Mouse (Mus musculus): ENCODE measurements around the gene Slc13a5. TPM values are rescaled to one million over a fixed set of nuclear protein-coding genes. Genes with fewer than 3 reads are reported as not detected.

Gene Slc13a5
- total RNA-seq, 2 experiments from 2014 or later, result not detected

DNA sequence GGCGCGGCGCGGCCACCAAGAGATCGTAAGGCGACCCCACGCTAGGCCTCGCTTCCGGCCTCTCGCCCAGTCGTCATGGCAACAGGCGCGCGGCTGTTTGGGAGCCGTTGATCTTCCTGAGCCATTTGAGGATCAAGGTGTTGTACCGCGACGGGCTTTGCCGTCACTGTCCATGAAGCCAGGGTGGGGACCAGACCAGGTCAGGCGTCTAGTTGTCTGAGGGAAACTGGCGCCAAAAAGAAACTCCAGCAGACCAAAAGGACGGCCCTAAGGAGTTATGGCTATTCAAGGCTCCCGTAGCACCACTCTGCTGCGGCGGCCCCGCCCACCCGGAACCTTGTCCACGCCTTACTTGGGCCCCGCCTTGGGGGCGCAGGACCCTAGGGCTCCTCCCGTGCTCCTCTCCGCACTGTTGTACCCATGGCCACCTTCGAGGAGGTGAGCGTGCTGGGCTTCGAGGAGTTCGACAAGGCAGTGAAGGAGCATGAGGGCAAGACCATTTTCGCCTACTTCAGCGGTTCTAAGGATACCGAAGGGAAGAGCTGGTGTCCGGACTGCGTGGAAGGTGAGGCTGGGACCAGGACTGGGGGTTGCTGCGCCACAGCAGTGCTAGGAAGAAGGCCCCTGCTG is 59.7 kb downstream of the Slc13a5 start, which contains the start of the genes 4933427D14Rik and Txndc17:
4933427D14Rik (minus strand) TSS at position 256 of the 630 bp plus-strand sequence.
Txndc17 (plus strand) TSS at position 344 of the 630 bp plus-strand sequence.
- peak; percentile 90 for ATAC-seq (ENCODE audit: poor library complexity, severe bottlenecking)

DNA sequence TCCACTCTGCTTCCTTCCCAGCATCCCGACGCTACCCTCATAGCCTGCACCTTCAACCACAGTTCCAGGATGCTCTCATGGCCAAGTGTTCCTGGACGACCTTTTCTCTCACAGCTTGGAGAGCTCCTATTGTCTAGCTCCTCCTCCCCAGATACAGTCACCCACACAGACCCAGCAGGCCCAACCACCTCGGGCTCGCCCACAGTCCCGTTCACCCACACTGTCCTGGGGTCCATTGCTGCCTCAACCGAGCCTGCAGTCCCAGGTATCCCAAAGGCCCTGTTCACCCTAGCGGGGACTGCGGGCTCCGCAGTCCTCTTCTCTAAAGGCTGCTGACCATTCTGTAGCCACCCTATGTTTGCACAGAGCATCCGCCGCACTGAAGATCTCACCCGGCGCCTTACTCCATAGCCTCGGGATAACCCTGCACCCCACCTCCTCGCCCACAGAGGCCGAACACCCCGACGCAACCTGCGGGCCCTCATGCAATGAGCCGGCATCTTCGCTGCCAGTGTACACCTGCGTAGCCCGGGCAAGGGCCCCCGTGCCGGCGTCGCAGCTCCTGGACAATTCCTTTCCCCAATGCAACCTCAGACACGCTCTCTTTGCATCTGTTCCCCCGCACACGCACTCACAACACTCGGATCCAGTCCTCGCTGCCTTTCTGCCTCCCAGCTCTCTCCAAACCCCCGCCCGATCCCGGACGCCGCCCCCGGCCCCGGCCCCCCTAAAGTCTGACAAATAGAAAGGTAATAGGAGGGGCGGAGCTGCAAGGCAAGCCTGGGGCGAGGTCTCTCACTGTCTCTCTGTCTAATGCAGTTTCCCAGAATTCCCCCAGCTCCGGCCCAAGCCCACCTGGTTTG is 60.5 kb downstream of the Slc13a5 start, which contains the start of gene Gm43951:
Gm43951 (minus strand) TSS at position 500 of the 863 bp plus-strand sequence.
- peak; percentile 26 for ATAC-seq (ENCODE audit: poor library complexity, severe bottlenecking)

DNA sequence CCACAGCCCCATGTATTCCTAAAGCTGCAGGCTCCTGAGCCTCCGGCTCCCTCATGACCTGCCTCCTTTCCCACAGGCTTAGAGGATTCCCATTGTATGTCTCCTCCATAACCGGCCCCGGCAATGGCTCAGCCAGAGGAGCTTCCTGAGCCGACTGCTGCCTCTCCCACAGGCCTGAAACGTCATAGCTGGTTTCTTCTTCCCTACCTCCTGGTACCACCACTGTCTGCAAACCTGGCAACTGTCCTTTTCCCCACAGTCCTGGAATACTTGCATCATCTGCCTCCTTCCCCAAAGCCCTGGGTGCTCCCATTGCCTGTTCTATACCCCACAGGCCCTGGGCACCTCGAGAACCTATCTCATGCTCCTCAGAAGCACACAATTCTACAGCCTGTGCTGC is 61.8 kb downstream of the Slc13a5 start:
- no peak for ATAC-seq (ENCODE audit: poor library complexity, severe bottlenecking)

DNA sequence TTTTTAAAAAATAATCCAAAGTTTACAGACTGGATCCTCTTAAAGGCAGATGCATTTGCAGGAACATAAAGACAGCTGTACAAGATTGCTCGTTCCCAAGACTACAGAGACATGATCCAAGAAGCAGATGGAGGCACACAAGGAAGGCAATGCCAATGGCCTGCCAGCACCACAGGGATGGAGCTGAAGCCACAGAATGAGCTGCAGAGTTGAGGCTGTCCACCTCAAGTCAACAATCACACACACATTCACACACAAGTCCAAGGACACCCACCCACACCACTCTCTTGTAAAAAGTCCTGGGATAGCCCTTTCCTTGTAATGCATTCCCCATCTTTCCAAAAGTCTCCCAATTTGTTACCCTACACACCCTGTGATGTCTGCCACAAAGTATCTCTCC is 63.6 kb downstream of the Slc13a5 start:
- ATAC-seq (ENCODE audit: poor library complexity, severe bottlenecking), result no peak

DNA sequence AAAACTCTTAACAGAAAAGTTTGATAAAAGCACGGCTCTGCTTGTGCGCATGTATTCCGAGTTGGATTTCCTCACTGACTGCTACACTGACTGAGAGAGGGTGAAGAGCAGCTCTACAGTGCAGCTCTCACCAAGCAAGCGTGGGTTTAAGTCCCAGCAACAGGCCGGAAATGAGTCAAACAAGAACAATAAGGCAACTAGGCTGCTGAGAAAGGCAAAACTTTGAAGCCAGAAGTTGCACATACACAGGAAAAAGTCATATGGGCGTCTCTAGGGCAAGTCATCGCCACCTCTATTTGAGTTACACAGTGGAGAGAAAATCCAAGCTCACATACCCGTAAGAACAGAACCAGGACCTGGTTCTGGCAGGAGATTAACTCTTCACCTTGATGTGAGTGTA is 70.5 kb downstream of the Slc13a5 start:
- no peak for ATAC-seq (ENCODE audit: poor library complexity, severe bottlenecking)

DNA sequence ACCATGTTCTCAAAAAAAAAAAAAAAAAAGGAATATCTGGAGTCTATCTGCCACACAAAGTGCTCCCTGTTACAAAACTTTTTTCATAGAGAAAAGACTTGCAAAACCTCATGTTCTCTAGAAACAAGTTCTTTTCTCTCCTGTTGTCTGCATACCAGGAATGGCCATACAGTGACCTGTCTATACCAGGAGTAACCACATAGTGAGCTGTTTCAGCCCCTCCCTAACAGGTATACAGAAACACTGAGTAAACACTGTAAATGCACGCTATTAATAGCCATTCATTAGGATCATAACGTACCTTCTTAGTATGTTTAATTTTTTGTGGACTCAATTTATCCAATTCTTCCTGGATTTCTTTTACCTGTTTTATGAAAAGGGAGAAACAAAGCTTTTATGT is 72.8 kb downstream of the Slc13a5 start:
- ATAC-seq (ENCODE audit: poor library complexity, severe bottlenecking), result no peak

Other genes starting within 250 kb of the Slc13a5 start
- gene Aipl1, start 229.7 kb downstream of the Slc13a5 start, total RNA-seq (2015), result 0.29 and 0.93 TPM in 2 replicates
- gene Aipl1, start 229.7 kb downstream of the Slc13a5 start, total RNA-seq (2017), result 0.37 and 0.77 TPM in 2 replicates
- gene Pimreg, start 225.2 kb downstream of the Slc13a5 start, total RNA-seq (2015), result 34.0 and 34.1 TPM in 2 replicates
- 16.3 and 17.2 TPM in 2 replicates for gene Pimreg, start 225.2 kb downstream of the Slc13a5 start, total RNA-seq (2017)
- gene Pitpnm3, start 131.4 kb downstream of the Slc13a5 start, total RNA-seq (2015), result not detected in 2 replicates
- 0.07 TPM in 1 of 2 replicates, not detected in the other for gene Pitpnm3, start 131.4 kb downstream of the Slc13a5 start, total RNA-seq (2017)
- gene Gm43951, start 60.4 kb downstream of the Slc13a5 start, total RNA-seq (2015), result not detected in 2 replicates
- 0.11 and 0.24 TPM in 2 replicates for gene Gm43951, start 60.4 kb downstream of the Slc13a5 start, total RNA-seq (2017)
- gene 4933427D14Rik, start 59.8 kb downstream of the Slc13a5 start, total RNA-seq (2015), result 3.6 and 8.8 TPM in 2 replicates
- gene 4933427D14Rik, start 59.8 kb downstream of the Slc13a5 start, total RNA-seq (2017), result 5.6 and 9.4 TPM in 2 replicates
- 137 and 150 TPM in 2 replicates for gene Txndc17, start 59.7 kb downstream of the Slc13a5 start, total RNA-seq (2015)
- gene Txndc17, start 59.7 kb downstream of the Slc13a5 start, total RNA-seq (2017), result 50.6 and 51.3 TPM in 2 replicates
- gene Med31, start 51.6 kb downstream of the Slc13a5 start, total RNA-seq (2015), result 15.6 and 26.1 TPM in 2 replicates
- 19.3 and 20.1 TPM in 2 replicates for gene Med31, start 51.6 kb downstream of the Slc13a5 start, total RNA-seq (2017)
- gene Xaf1, start 34.4 kb upstream of the Slc13a5 start, total RNA-seq (2015), result 57.9 and 72.4 TPM in 2 replicates
- 39.8 and 43.3 TPM in 2 replicates for gene Xaf1, start 34.4 kb upstream of the Slc13a5 start, total RNA-seq (2017)
- gene Fbxo39, start 47.2 kb upstream of the Slc13a5 start, total RNA-seq (2015), result 0.58 TPM in 1 of 2 replicates, not detected in the other
- 0.11 TPM in 1 of 2 replicates, not detected in the other for gene Fbxo39, start 47.2 kb upstream of the Slc13a5 start, total RNA-seq (2017)
- gene Tekt1, start 95.2 kb upstream of the Slc13a5 start, total RNA-seq (2015), result not detected in 2 replicates
- gene Tekt1, start 95.2 kb upstream of the Slc13a5 start, total RNA-seq (2017), result not detected in 2 replicates
- gene Smtnl2, start 144.5 kb upstream of the Slc13a5 start, total RNA-seq (2015), result not detected in 2 replicates
- not detected in 2 replicates for gene Smtnl2, start 144.5 kb upstream of the Slc13a5 start, total RNA-seq (2017)
- not detected in 2 replicates for gene Ggt6, start 168.3 kb upstream of the Slc13a5 start, total RNA-seq (2015)
- not detected in 2 replicates for gene Ggt6, start 168.3 kb upstream of the Slc13a5 start, total RNA-seq (2017)
- gene Mybbp1a, start 174.1 kb upstream of the Slc13a5 start, total RNA-seq (2015), result 62.4 and 71.7 TPM in 2 replicates
- gene Mybbp1a, start 174.1 kb upstream of the Slc13a5 start, total RNA-seq (2017), result 35.4 and 36.0 TPM in 2 replicates
- 2.8 and 2.9 TPM in 2 replicates for gene Spns2, start 222.7 kb upstream of the Slc13a5 start, total RNA-seq (2015)
- gene Spns2, start 222.7 kb upstream of the Slc13a5 start, total RNA-seq (2017), result 0.15 and 4.8 TPM in 2 replicates

All from megakaryocyte, adult 5-6 weeks (primary cell).